Mouse (Mus musculus): ENCODE measurements at regions not wholly inside any gene's neighbourhood (a gene's known extent, or its start where the extent isn't known, plus 50 kb on each side); places are given as distances from the start of the nearest gene placed in this dataset.

DNA sequence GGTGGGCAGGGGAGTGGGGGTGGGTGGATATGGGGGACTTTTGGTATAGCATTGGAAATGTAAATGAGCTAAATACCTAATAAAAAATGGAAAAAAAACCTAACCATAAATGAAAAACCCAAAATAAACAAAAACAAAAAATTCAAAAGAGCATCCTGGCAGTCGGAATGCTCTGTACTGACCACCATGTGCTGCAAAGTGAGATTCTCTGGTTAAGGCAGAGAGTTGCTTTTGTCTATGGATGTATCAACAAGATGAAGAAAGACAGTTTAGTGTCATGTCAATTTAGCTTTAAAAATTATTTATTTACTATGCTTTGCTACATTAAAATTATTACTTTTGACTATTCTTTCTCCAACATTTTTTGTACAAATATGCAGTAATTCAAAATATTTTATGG, 88.5 kb downstream of the E330014E10Rik start:
- H3K9me3 ChIP-seq, result peaks cover 3% of the 10 kb centered on the region; the same call in 1 of the 2 replicates
- no peaks in the 10 kb centered on the region for H3K36me3 ChIP-seq (replicated peaks)
- DNase-seq (ENCODE audit: extremely low spot score, low spot score), result no peak
- H3K4me1 ChIP-seq, result no peaks in the 10 kb centered on the region
- H3K27ac ChIP-seq, result no peak overlapping the region
- WGBS, result 95% methylated on average over 1 of the region's 1 CpGs
- H3K4me3 ChIP-seq, result no peak overlapping the region
- no peaks in the 10 kb centered on the region for H3K27me3 ChIP-seq (ENCODE audit: poor library complexity, severe bottlenecking)

DNA sequence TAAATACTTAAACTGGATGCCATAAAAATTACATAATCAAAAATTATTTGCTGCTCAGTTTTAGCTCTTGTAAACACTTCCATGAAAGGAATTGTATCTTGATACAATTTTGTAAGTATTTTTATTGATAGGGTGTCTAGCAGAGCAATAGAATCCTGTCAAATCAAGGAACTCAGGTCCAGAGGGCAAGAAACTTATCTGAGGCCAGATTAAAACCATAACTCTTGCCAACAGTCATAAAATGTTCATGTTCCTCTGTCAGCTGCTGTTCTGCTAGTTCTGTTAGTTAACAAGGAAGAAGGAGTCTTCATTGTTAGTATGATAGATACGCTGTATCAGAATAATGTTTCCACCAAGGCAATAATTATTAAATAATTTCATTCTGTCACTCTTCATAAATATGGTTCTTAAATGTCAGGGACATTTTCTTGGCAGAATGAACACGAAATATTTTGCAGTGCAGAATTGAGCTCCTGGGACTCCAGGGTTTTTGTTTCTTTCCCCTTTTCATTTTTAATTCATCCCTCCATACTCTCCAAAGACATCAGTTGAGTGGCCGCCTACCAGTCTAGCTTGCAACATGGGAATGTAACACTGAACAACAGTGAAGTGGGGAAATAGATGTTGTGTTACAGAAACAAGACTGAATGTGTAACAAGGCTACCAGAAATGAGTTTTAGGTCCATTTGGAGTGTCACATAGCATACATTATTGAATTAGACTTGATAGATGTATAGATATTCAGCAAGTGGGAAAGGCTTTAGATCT, 89.1 kb downstream of the E330014E10Rik start:
- H3K4me1 ChIP-seq, result no peaks in the 10 kb centered on the region
- WGBS, result 77% methylated on average over 3 of the region's 3 CpGs
- no peaks in the 10 kb centered on the region for H3K27me3 ChIP-seq (ENCODE audit: poor library complexity, severe bottlenecking)
- H3K27ac ChIP-seq, result no peak overlapping the region
- H3K9me3 ChIP-seq, result peaks cover 3% of the 10 kb centered on the region; the same call in 1 of the 2 replicates
- no peak for DNase-seq (ENCODE audit: extremely low spot score, low spot score)
- H3K4me3 ChIP-seq, result no peak overlapping the region
- no peaks in the 10 kb centered on the region for H3K36me3 ChIP-seq (replicated peaks)

DNA sequence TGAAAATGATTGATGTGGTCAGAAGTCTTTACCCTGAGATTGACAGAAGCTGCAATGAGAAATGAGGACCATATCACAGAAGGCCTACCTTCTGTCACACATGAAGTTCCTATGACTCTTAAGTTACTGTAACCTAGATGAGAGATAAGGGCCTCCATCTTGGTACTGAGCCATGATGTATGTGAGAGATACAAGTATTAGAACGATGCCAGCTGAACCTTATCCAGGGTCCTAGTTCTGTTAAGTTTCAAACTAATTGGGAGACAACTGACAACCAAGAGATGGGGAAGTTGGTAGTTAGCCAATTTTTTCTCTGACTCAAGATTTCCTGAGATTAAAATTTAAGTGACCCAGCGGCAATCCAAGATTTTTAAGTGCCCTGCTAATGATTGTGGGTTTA, 89.7 kb downstream of the E330014E10Rik start:
- no peak overlapping the region for H3K27ac ChIP-seq
- H3K4me3 ChIP-seq, result no peak overlapping the region
- H3K36me3 ChIP-seq (replicated peaks), result no peaks in the 10 kb centered on the region
- no peaks in the 10 kb centered on the region for H3K27me3 ChIP-seq (ENCODE audit: poor library complexity, severe bottlenecking)
- H3K4me1 ChIP-seq, result no peaks in the 10 kb centered on the region
- peaks cover 3% of the 10 kb centered on the region; the same call in 1 of the 2 replicates for H3K9me3 ChIP-seq
- WGBS, result 88% methylated on average over 2 of the region's 2 CpGs
- DNase-seq (ENCODE audit: extremely low spot score, low spot score), result no peak

DNA sequence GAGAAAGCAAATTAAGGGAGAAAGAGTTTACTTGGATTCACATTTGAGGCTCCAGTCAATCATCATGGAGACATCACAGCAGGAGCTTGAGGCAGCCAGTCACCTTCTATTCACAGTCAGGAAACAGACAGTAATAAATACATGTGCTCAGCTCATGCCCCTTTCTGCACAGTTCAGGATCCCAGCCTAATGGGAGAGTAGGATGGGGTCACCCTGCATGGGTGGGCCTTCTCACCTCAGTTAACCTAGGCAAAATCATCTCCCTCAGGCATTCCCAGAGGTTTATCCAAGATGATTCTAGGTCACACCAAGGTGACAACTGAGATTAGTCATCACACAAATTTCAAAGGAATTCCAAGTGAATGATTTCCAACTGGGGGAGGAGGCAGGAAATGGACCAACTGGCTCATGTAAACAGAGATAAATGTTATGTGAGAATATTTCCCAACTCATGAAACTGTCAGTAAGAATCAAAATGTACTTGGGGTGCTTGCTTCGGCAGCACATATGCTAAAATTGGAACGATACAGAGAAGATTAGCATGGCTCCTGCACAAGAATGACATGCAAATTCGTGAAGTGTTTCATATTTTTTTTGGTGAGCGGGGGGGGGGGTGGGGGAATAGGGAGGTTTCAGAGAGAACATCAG, 89.8 kb upstream of the Cxcl13 start:
- Histone ChIP-seq H3K9me3 (peaks cover 3% of the 10 kb centered on the region; the same call in 1 of the 2 replicates), H3K27ac (no peak overlapping the region), H3K4me1 (no peaks in the 10 kb centered on the region), H3K27me3 (ENCODE audit: poor library complexity, severe bottlenecking) (no peaks in the 10 kb centered on the region), H3K36me3 (replicated peaks) (no peaks in the 10 kb centered on the region), H3K4me3 (no peak overlapping the region)
- DNase-seq (ENCODE audit: extremely low spot score, low spot score), result no peak
- 85% methylated on average over 4 of the region's 4 CpGs for WGBS

DNA sequence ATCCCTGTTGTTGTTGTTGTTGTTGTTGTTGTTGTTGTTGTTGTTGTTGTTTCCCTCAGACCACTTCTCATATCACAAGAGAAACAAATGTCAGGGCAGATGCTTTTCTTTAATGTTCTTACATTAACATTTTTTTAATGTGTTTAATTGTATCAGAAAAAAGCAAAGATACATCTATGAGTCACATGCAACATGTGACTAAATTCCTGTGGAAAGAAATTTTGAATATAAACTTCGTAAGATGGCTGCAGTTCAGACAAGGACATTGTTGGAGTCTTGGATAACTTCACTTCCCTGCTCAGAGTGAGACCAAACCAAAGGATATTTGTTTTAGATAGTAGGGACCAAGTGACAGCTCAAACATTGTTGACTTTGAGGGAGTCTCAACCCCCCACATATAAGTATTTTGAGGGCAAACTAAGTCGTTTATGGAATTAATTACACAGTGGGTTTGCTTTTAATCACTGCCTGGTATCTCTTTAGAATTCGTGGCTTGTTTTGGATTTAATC, 86.4 kb upstream of the Cxcl13 start:
- no peak overlapping the region for H3K27ac ChIP-seq
- no peaks in the 10 kb centered on the region for H3K27me3 ChIP-seq (ENCODE audit: poor library complexity, severe bottlenecking)
- no peak for DNase-seq (ENCODE audit: extremely low spot score, low spot score)
- no peak overlapping the region for H3K4me3 ChIP-seq
- H3K4me1 ChIP-seq, result no peaks in the 10 kb centered on the region
- H3K36me3 ChIP-seq (replicated peaks), result no peaks in the 10 kb centered on the region
- H3K9me3 ChIP-seq, result peaks cover 9% of the 10 kb centered on the region; the same call in 1 of the 2 replicates
- 64% methylated on average over 3 of the region's 3 CpGs for WGBS

DNA sequence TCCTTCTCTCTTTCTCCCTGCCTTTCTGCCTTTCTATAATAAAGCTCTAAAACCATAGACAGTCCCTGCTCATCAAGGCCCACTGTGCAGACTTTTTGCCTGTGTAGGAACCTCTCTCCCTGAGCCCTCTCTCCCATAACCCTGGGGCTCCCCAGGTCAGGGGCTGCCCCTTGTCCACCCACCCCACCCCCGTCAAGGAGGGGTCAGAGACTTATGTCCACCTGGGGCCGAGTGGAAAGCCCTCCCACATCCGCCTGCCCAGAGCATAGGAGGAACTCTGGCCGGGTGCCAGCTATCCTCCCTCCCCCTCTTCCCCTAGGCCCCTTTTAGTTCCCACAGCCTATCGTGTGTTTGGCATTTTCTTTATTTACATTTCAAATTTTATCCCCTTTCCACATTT, 81.8 kb upstream of the Cxcl13 start:
- 77% methylated on average over 5 of the region's 5 CpGs for WGBS
- Histone ChIP-seq H3K36me3 (replicated peaks) (no peaks in the 10 kb centered on the region), H3K4me3 (no peak overlapping the region), H3K27me3 (ENCODE audit: poor library complexity, severe bottlenecking) (no peaks in the 10 kb centered on the region), H3K4me1 (no peaks in the 10 kb centered on the region), H3K27ac (no peak overlapping the region), H3K9me3 (peaks cover 8% of the 10 kb centered on the region; the same call in 1 of the 2 replicates)
- no peak for DNase-seq (ENCODE audit: extremely low spot score, low spot score)

DNA sequence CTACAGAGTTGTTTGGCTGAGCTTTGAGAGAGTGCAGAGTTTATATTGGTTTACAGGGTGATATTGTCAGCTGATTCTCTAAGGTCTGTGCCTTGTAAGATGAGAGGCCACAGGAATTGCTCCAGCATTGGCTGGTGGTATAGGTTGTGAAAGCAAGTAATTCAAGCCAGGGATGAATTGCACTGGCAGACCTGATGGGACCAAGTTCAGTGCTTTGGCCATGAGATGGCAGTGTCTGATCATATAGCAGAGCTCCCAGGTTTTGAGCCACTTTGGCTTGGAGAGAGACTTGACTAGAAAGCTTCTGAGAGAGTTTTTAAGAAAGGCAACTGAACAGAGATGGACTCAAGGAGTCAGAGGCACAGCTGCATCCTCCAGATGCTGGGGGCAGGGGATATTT, 75.8 kb upstream of the Cxcl13 start:
- Histone ChIP-seq H3K4me3 (no peak overlapping the region), H3K36me3 (replicated peaks) (no peaks in the 10 kb centered on the region), H3K9me3 (no peaks in the 10 kb centered on the region), H3K4me1 (no peaks in the 10 kb centered on the region), H3K27ac (no peak overlapping the region), H3K27me3 (ENCODE audit: poor library complexity, severe bottlenecking) (no peaks in the 10 kb centered on the region)
- peak; percentile 17 for DNase-seq (ENCODE audit: extremely low spot score, low spot score)

Data from forebrain, embryonic 10.5 days (tissue).